Mouse (Mus musculus): ENCODE measurements at regions not wholly inside any gene's neighbourhood (a gene's known extent, or its start where the extent isn't known, plus 50 kb on each side); places are given as distances from the start of the nearest gene placed in this dataset.

- TF ChIP-seq POLR2A (IDR thresholded peaks at IDR 0.05; ENCODE audit: borderline replicate concordance, insufficient read depth, low read length) = no peak
- no peak for TF ChIP-seq CTCF (IDR thresholded peaks at IDR 0.05; ENCODE audit: borderline replicate concordance, insufficient read depth, low read depth, low read length)
Measured at GRCm38 (mm10) chr1:55866677-55867076, 461.0 kb downstream of the Plcl1 start.
